ENCODE assay signal across 7 mouse cellular contexts in genomic region chr6:38253736-38254641, GRCm38 (mm10). TPM values are rescaled to one million over a fixed set of nuclear protein-coding genes. Genes with fewer than 3 reads are reported as not detected.
DNase-seq lines count a peak whose midpoint lies in the region; ATAC-seq and TF ChIP-seq lines count a peak whose summit lies in the region.

D630045J12Rik (minus strand) TSS chr6:38254009.

- H3K9me3 ChIP-seq in intestine, embryonic 14.5 days (ENCODE audit: control insufficient read depth, low read length), result no peaks in the 10 kb centered on the region
- no peaks in the 10 kb centered on the region for H3K9me3 ChIP-seq in midbrain, embryonic 10.5 days (replicated peaks)

- H3K27me3 ChIP-seq in intestine, embryonic 14.5 days (replicated peaks; ENCODE audit: control insufficient read depth, insufficient read depth, low read length), result no peaks in the 10 kb centered on the region
- peaks cover 22% of the 10 kb centered on the region for H3K27me3 ChIP-seq in midbrain, embryonic 10.5 days (ENCODE audit: low read depth, poor library complexity, severe bottlenecking)

- H3K9ac ChIP-seq in intestine, embryonic 14.5 days (ENCODE audit: low read length), result peak within 1 kb of the TSS; percentile 85

- DNase-seq in adrenal gland, adult 18-20 months (ENCODE audit: low spot score in 2 of 2), result peak; percentile 78 to 79
- peak; percentile 52 to 73 for DNase-seq in gastrocnemius, postnatal 36 days
- DNase-seq in intestine, embryonic 14.5 days (ENCODE audit: low spot score), result peak; percentile 83
- DNase-seq in left cerebral cortex, postnatal 36 days (ENCODE audit: low spot score in 2 of 2), result peak; percentile 44 to 81
- DNase-seq in midbrain, embryonic 10.5 days (ENCODE audit: low spot score), result peak; percentile 72
- DNase-seq in spleen, adult 12 weeks (ENCODE audit: low spot score), result peak; percentile 13

- peak within 1 kb of the TSS; percentile 54 for H3K27ac ChIP-seq in cortical plate, adult 2 months (ENCODE audit: insufficient read depth, low read length)
- H3K27ac ChIP-seq in intestine, embryonic 14.5 days (ENCODE audit: low read depth), result peak within 1 kb of the TSS; percentile 80
- peak within 1 kb of the TSS; percentile 98 for H3K27ac ChIP-seq in midbrain, embryonic 10.5 days (replicated peaks)

- H3K4me1 ChIP-seq in cortical plate, adult 2 months (ENCODE audit: control insufficient read depth, insufficient read depth, low read length), result peaks cover 5% of the 10 kb centered on the region
- H3K4me1 ChIP-seq in intestine, embryonic 14.5 days (replicated peaks; ENCODE audit: control insufficient read depth, insufficient read depth, low read length), result peaks cover 19% of the 10 kb centered on the region
- H3K4me1 ChIP-seq in midbrain, embryonic 10.5 days, result peaks cover 43% of the 10 kb centered on the region

- intact Hi-C loops in gastrocnemius, postnatal 36 days (cut with DNase I), result loop anchor here (5.0 kb wide), 1 partner anchor 92 kb away; no protein-coding TSS in a partner anchor
- intact Hi-C loops in left cerebral cortex, postnatal 36 days (cut with DNase I), result loop anchor here (5.0 to 10.0 kb wide), 2 partner anchors 43 to 89 kb away; partner anchors contain the start of gene Zc3hav1l

- TF ChIP-seq POLR2A in cortical plate, adult 2 months (IDR thresholded peaks at IDR 0.05; ENCODE audit: extremely low read depth, insufficient read depth, low read length), result no peak

- no peaks in the 10 kb centered on the region for H3K36me3 ChIP-seq in intestine, embryonic 14.5 days (ENCODE audit: control insufficient read depth, insufficient read depth, low read length)
- no peaks in the 10 kb centered on the region for H3K36me3 ChIP-seq in midbrain, embryonic 10.5 days

- WGBS in intestine, embryonic 14.5 days, result under 1% methylated on average over 59 of the region's 118 CpGs
- WGBS in midbrain, embryonic 10.5 days, result 4% methylated on average over 114 of the region's 118 CpGs

- ATAC-seq in intestine, embryonic 14.5 days (replicated peaks; ENCODE audit: low FRiP score, low TSS enrichment, low read depth), result peak; percentile 96

- H3K4me3 ChIP-seq in cortical plate, adult 2 months (ENCODE audit: insufficient read depth, low read length), result peak within 1 kb of the TSS; percentile 91
- H3K4me3 ChIP-seq in intestine, embryonic 14.5 days (ENCODE audit: low read depth, low read length), result peak within 1 kb of the TSS; percentile 52
- H3K4me3 ChIP-seq in midbrain, embryonic 10.5 days, result peak within 1 kb of the TSS; percentile 94

- TF ChIP-seq CTCF in cortical plate, adult 2 months (IDR thresholded peaks at IDR 0.05; ENCODE audit: extremely low read depth, insufficient read depth, low read length), result no peak

- H3K4me2 ChIP-seq in intestine, embryonic 14.5 days (ENCODE audit: low read length), result peak within 1 kb of the TSS; percentile 84

RNA-seq across cellular contexts. Expression of gene D630045J12Rik, which starts in this region (rescaled TPM):
- 1 to 10 TPM; 2.6 to 3.1 TPM for total RNA-seq in adrenal gland, adult 18-20 months (2021)
- 19.5 and 20.4 TPM in 2 replicates for polyA plus RNA-seq in cortical plate, adult 2 months (2012; rRNA removed)
- under 1 TPM; 0.38 to 0.39 TPM for total RNA-seq in gastrocnemius, postnatal 36 days (2021)
- polyA plus RNA-seq in intestine, embryonic 14.5 days (2014; fragmentation: Nextera tagmentation; extraction: Ambion mirVana), result 5.6 and 6.9 TPM in 2 replicates
- 10 to 100 TPM; 34.7 to 48.6 TPM for total RNA-seq in left cerebral cortex, postnatal 36 days (2021)
- polyA plus RNA-seq in midbrain, embryonic 10.5 days (2016; fragmentation: Nextera tagmentation; extraction: Ambion mirVana), result 5.6 and 7.2 TPM in 2 replicates

Comparison
In these comparisons a context has a peak if more than half of its experiments do, and no peak if none do; other contexts are left out.
1. Peak in every context shown above with its lines: DNase-seq, ATAC-seq, H3K4me3 ChIP-seq and H3K27ac ChIP-seq.
2. RNA of gene D630045J12Rik (total RNA-seq): 34.7 to 48.6 TPM in left cerebral cortex, postnatal 36 days; 2.6 to 3.1 TPM in adrenal gland, adult 18-20 months and 0.38 to 0.39 TPM in gastrocnemius, postnatal 36 days; every median in the first group is over 4 times any median in the second.
3. Peak in DNase-seq in gastrocnemius, postnatal 36 days; RNA of the gene not detected or under 1 TPM.
4. DNase-seq: peak in every context shown above with its lines; median percentile 83 in intestine, embryonic 14.5 days; 78 in adrenal gland, adult 18-20 months; 72 in midbrain, embryonic 10.5 days; 62 in gastrocnemius, postnatal 36 days; 62 in left cerebral cortex, postnatal 36 days; 13 in spleen, adult 12 weeks.